Comparison of ENCODE assay signal across 15 mouse cellular contexts in the genomic region with DNA sequence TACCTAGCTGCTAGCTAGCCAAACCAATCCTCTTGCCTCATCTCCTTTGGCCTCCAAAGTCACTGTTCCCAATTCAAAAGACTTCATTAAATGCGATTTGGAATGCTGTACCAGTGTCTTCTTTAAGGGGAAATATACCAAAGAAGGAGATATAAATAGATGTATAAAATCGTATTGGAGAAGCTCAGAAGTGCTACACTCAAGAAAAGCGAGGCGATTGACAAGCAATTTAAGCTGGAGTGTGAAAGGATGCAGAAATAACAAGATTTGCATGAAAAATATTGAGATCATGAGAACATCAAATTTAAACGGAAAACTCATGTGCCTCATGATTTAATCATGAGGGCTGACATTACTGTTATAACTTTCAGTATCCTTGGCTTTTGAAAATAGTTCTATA.
"Had no signal": no experiment of that assay in that cellular context is flagged by ENCODE, and none has a peak within 500 bp of the region (broad histone marks: within the 10 kb centered on the region; RNA-seq: fewer than 3 reads in every experiment).

No protein-coding gene starts in this region.

- ATAC-seq: lung, postnatal 0 days; midbrain, embryonic 13.5 days; midbrain, embryonic 15.5 days had no signal

- H3K9me3 ChIP-seq: lung, embryonic 15.5 days; megakaryocyte, embryonic 14.5 days; midbrain, embryonic 13.5 days; midbrain, embryonic 15.5 days; neural tube, embryonic 12.5 days; stomach, embryonic 15.5 days had no signal

- H3K36me3 ChIP-seq: lung, embryonic 15.5 days; midbrain, embryonic 13.5 days; midbrain, embryonic 15.5 days; neural tube, embryonic 12.5 days; stomach, embryonic 15.5 days had no signal

- H3K27ac ChIP-seq: lung, embryonic 15.5 days; macrophage; midbrain, embryonic 13.5 days; neural tube, embryonic 12.5 days; stomach, embryonic 15.5 days; stomach, postnatal 0 days had no signal

- H3K4me2 ChIP-seq: lung, embryonic 15.5 days; midbrain, embryonic 11.5 days; midbrain, embryonic 13.5 days; midbrain, embryonic 15.5 days; neural tube, embryonic 12.5 days; stomach, embryonic 15.5 days had no signal

- H3K9ac ChIP-seq: lung, embryonic 15.5 days; midbrain, embryonic 13.5 days; midbrain, embryonic 15.5 days; neural tube, embryonic 12.5 days; stomach, embryonic 15.5 days had no signal

- DNase-seq: lung, postnatal 14 days; lung, postnatal 36 days; thymus, adult 2 months; thymus, postnatal 25 days; thymus, postnatal 4 days had no signal

- H3K27me3 ChIP-seq: lung, embryonic 15.5 days; megakaryocyte, embryonic 14.5 days; midbrain, embryonic 13.5 days; midbrain, embryonic 15.5 days; neural tube, embryonic 12.5 days; stomach, embryonic 15.5 days had no signal

- H3K4me3 ChIP-seq: lung, embryonic 15.5 days; megakaryocyte, embryonic 14.5 days; midbrain, embryonic 13.5 days; midbrain, embryonic 15.5 days; neural tube, embryonic 12.5 days; stomach, embryonic 15.5 days had no signal

- H3K4me1 ChIP-seq: lung, embryonic 15.5 days; megakaryocyte, embryonic 14.5 days; midbrain, embryonic 13.5 days; midbrain, embryonic 15.5 days; neural tube, embryonic 12.5 days; stomach, embryonic 15.5 days had no signal
